Mouse (Mus musculus) brown adipose tissue, adult 24 weeks (tissue): ENCODE data around the gene Tbc1d9b. TPM values are rescaled to one million over a fixed set of nuclear protein-coding genes. Genes with fewer than 3 reads are reported as not detected.
A peak's percentile ranks its signal among the peaks of the same experiment; 100 is the strongest.
"Not testable (repeated sequence)": the region's sequence is repeated elsewhere in the genome, so short reads cannot be mapped to it uniquely, and the experiment has no call there.

Source experiments
- H3K27ac ChIP-seq: fragments of 200-500 bp; replicated peaks from 2 replicates; pipeline ENCODE4 v1.5.1; 2012; ENCODE audit warnings: low read depth, mild to moderate bottlenecking, low read length
- H3K4me1 ChIP-seq: fragments of 200-500 bp; 2 replicates; pipeline ENCODE4 v1.6.1; 2012; ENCODE audit warnings: low read length, mixed read lengths; ENCODE audit not compliant: control insufficient read depth, insufficient read depth, insufficient read length
- H3K4me3 ChIP-seq: fragments of 200-500 bp; 2 replicates; pipeline ENCODE4 v1.5.1; 2012; ENCODE audit warnings: low read depth, mild to moderate bottlenecking, low read length, moderate library complexity; ENCODE audit not compliant: insufficient read depth
- polyA plus RNA-seq: library from polyadenylated mRNA; stranded (reverse); fragments of >200 nt; gene quantifications from 2 replicates; pipeline ENCODE4 v1.2.4, GENCODE M21; 2012; ENCODE audit not compliant: missing spikeins, insufficient read depth, insufficient read length

Tbc1d9b gene
- polyA plus RNA-seq = 30.8 and 41.0 TPM in 2 replicates

DNA sequence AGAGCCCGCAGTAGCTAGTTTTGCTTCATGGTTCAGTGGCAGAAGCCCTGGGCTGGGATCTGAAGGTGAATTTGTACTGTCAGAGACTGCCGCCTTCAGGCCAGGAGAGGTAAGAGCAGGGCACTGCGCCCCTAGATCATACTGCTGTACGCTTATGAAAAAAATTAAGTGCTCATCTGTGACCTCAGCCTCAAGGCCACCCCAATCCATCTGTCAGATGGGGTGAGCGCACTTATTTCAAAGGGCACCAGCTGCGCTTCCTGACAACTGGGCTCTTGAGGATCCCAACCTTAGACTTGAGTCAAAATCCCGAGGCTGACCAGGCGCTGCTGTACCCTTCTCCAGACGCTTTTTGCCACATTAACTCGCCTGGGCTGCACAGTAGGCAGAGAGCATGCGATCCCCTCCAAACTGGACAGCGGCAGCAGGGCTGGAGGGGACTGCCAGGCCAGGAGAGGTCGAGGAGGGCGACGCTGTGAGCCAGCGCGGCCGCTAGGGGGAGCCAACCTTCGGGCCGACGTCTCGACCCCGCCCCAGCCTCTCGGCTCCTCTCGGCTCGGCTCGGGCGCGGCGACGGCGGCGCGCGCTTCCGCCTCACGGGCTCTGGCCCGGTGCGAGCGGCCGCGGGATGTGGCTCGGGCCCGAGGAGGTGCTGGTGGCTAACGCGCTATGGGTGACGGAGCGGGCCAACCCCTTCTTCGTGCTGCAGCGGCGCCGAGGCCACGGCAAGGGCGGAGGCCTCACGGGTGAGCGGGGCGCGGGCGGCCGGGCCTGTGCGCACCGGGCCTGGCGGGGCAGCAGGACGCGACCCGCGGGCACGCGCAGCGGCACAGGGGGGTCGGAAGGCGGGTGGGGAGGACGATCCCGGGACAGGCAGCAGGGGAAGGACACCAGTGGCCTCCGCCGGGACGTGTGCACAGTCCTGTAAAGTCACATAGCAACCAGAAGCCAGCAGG lies at the start of gene Tbc1d9b:
TSS of gene Tbc1d9b (plus strand) at position 586 of the 956 bp plus-strand sequence.
- Histone ChIP-seq H3K4me3 (peak within 1 kb of the TSS; percentile 80), H3K27ac (peak within 1 kb of the TSS; percentile 78), H3K4me1 (peaks cover 11% of the 10 kb centered on the region)

GRCm38 (mm10) chr11:50086211-50086610 lies 45.0 kb upstream of the Tbc1d9b start:
- Histone ChIP-seq H3K27ac (no peak overlapping the region), H3K4me1 (peaks cover 2% of the 10 kb centered on the region), H3K4me3 (no peak overlapping the region)

DNA sequence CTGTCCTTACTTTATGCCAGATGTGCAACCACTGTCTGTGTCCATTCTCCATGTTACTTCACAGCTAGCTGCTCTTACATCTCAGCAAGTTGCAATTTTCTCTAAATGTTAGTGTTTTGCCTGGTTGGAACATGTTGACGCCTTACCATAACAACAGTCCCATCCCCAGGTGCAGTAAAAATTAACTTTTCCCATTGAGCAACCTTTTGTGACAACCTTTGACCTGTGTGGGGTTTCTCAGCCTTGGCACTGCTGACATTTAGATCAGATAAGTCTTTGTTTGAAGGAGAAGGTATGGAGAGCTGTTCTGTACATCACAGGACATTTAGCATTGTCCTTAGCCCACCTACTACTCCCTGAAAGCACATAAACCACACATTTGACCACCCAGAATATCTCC lies 41.4 kb upstream of the Tbc1d9b start:
- H3K4me1 ChIP-seq = peaks cover 2% of the 10 kb centered on the region
- H3K4me3 ChIP-seq = no peak overlapping the region
- H3K27ac ChIP-seq = no peak overlapping the region

GRCm38 (mm10) chr11:50090982-50091675 lies 40.1 kb upstream of the Tbc1d9b start:
- Histone ChIP-seq H3K4me3 (no peak overlapping the region), H3K4me1 (peaks cover 2% of the 10 kb centered on the region), H3K27ac (no peak overlapping the region)

DNA sequence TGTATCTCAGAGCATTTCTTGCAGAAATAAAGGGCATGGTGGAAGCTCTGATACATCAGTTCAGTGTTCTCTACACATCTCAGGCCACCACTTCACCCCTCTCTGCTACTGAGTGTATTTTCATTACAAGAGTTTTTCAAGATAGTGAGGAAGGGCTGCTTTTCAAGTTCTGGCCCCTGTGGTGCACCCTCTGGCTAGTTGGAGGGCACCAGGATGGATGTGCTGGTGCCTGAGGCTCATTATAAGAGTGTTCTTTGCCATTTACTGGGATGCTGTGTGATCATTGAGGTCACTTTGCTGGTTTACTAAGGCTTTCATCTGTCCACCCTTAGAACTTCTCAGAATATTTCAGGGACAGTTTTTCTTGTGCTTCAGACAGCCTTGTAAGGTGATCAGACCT lies 39.5 kb upstream of the Tbc1d9b start:
- peaks cover 2% of the 10 kb centered on the region for H3K4me1 ChIP-seq
- H3K4me3 ChIP-seq = no peak overlapping the region
- H3K27ac ChIP-seq = no peak overlapping the region

DNA sequence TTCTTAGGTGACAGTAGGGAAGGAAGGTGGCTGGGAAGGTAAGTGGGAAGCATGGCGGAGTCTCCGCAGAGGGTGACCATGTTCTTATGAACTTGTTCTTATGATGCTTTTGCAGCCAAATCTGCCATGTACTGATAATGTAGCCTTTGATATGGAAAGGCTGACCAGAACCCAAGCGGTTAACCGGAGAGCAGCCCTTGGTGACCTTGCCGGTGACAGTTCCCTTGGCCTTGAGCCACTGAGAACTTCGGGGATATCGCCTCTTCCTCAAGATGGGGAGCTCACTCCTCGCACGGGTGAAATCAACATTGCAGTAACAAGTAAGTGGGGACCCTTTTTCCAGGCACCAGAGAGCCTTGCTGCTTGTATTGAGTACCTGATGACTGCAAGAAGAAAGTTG lies 35.5 kb upstream of the Tbc1d9b start:
- peaks cover 14% of the 10 kb centered on the region for H3K4me1 ChIP-seq
- H3K27ac ChIP-seq = no peak overlapping the region

DNA sequence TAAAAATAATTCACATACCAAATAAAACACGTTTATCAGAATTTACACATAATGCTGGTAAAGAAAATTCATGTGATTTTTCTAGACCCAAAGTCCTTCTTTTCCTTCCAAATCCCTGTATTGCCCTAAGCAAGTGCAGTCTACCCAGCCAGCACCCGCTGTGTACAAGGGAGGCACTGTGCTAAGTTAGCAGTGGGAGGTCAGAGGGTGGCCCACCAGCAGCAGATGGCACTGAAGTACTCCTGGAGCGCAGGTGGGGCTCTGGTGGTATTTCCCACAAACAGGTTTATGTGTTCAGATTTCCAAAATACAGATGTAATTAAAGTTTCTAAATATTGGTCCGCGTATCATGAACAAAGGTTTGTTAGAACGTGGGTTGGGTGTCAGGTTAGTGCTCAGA lies 34.1 kb upstream of the Tbc1d9b start:
- Histone ChIP-seq H3K4me1 (peaks cover 14% of the 10 kb centered on the region), H3K27ac (no peak overlapping the region), H3K4me3 (no peak overlapping the region)

More for the DNA sequence above, 35.5 kb upstream of the Tbc1d9b start:
- no peak overlapping the region for H3K4me3 ChIP-seq

DNA sequence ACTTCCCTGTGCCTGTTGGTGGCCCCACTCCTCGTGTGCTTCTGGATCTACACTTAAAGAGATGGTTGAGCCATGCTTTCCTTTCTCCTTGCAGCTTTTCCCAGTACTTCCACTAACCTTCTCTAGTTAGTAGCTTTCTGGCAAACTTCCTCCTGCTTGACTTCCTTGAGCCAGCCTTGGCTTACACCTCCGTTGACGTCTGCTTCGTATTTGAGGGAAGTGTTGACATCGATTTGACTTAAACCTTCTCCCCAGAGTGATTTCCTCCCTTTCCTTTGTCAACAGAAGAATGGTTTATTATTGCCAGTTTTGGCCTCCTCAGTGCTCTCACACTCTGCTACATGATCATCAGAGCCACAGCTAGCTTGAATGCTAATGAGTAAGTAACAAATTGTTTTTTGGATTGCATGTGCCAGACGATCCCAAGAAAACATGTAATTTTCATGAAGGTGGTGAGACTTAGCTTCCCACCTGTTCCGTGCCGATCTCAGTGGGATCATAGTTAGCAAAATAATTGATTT lies 32.2 kb upstream of the Tbc1d9b start:
- Histone ChIP-seq H3K27ac (peak overlapping the region; percentile 33; the same call in 1 of the 2 replicates), H3K4me1 (peaks cover 14% of the 10 kb centered on the region)

GRCm38 (mm10) chr11:50099692-50100091 lies 31.5 kb upstream of the Tbc1d9b start:
- Histone ChIP-seq H3K4me3 (no peak overlapping the region), H3K4me1 (peaks cover 14% of the 10 kb centered on the region), H3K27ac (peak overlapping the region; percentile 33; the same call in 1 of the 2 replicates)

More for the DNA sequence above, 32.2 kb upstream of the Tbc1d9b start:
- no peak overlapping the region for H3K4me3 ChIP-seq

DNA sequence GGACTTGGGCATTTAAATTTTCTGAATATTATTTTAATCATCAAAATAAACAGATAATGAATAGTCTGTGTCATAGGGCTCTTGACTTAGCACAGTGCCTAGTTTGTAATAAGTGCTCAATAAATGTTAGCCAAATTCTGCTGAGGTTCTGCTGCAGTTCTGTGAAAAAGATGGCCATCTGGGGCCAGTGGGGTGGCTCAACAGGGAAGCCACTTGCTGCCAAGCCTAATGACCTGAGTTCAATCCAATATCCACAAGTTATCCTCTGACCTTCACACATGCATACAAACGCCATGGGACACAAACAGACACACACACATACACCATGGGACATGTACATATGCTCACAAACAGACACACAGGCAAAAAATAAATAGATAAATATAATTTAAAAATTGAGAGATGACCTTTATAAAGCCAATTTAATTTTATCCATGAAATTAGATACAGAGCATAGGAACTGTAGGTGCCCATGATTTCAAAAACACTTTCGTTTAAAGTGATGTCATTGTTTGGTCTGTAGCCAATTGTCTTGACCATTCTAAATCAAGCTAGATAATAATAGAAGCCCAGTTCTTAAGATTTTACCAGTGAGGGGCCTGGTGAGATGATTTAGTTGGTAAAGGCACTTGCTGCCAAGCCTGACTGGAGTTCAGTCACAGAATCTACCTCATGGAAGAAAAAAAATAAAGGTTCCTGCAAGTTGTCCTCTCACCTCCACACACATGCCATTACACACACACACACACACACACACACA lies 30.5 kb upstream of the Tbc1d9b start:
- H3K4me1 ChIP-seq = peaks cover 14% of the 10 kb centered on the region
- H3K27ac ChIP-seq = no peak overlapping the region
- no peak overlapping the region for H3K4me3 ChIP-seq

- not testable (repeated sequence) for H3K27ac ChIP-seq, H3K4me3 ChIP-seq
- H3K4me1 ChIP-seq = peaks cover 16% of the 10 kb centered on the region
Measured at GRCm38 (mm10) chr11:50101962-50102361, 29.2 kb upstream of the Tbc1d9b start.

DNA sequence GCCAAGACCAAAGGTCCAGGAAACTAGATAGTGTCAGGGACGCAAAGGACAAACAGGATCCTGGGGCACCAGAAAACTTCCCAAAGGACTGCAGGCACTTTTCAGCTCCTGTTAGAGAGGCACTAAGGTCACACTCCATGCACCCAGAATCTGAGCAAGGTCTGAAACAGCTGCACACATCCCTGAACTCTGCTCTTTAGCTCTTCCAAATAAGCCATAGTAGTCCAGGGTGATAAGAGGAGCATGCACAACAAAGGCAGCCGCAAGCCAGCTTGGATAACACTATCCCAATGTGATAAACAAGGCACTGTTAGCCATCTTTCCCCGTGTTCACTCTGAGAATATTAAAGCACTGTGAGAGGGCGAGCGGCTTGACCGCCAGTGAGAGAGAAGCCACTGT lies 27.2 kb upstream of the Tbc1d9b start:
- no peak overlapping the region for H3K27ac ChIP-seq
- H3K4me3 ChIP-seq = no peak overlapping the region
- H3K4me1 ChIP-seq = peaks cover 26% of the 10 kb centered on the region

- Histone ChIP-seq H3K4me1 (peaks cover 18% of the 10 kb centered on the region), H3K4me3 (no peak overlapping the region), H3K27ac (no peak overlapping the region)
Measured at GRCm38 (mm10) chr11:50105237-50105636, 26.0 kb upstream of the Tbc1d9b start.

- Histone ChIP-seq H3K27ac (0 out of 2 replicates have a peak overlapping the region, but pooled peaks have one; percentile 46), H3K4me3 (no peak overlapping the region), H3K4me1 (peaks cover 17% of the 10 kb centered on the region)
Measured at GRCm38 (mm10) chr11:50106024-50106423, 25.2 kb upstream of the Tbc1d9b start.
